Mouse (Mus musculus) kidney, adult 10 weeks (tissue): Measurements from ENCODE around the gene Noxo1. TPM values are rescaled to one million over a fixed set of nuclear protein-coding genes. Genes with fewer than 3 reads are reported as not detected.

Experiments used
- polyA plus RNA-seq: library from polyadenylated mRNA; stranded (reverse); fragments of 350-450 nt; fragmentation: Illumina TruSeq; extraction: RNeasy Lipid Tissue Mini Kit (QIAGEN cat#74804); gene quantifications from one replicate; pipeline ENCODE4 v1.2.3, GENCODE M21; 2014; ENCODE audit warnings: low read depth, low replicate concordance

The Noxo1 gene
- polyA plus RNA-seq: 1.4 TPM

DNA sequence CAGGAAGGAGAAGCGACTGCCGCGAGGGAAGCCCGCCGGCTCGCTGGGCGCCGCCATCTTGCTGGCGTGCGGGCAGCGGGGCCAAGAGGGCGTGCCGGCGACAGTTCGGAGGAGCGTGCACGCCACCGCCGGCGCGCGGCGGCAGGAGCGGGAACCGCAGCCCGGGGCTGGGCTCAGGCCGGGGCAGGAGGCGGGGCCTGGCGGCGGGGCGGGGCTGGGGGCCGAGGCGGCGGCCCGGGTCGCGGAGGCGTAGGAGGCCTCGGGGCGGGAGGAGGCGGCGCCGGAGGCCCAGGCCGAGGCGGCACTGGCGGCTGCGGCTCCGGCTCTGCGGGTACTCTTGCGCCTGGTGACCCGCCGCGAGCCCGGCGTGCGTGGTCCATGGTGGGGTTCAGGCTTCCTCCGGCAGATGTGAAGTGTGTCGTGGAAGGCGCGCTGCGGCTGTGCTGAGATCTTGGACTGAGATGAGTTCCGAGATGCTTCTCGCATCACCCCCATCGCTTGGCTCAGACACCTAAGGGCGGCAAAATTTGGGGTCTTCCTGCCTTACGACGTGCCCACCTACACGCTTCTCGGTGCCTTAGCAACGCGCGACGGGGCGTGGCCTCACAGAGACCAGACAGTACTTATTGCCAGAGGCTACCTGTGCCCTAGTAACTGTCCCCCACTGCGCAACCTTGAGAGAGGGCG, at the start of gene Noxo1, which contains the start of gene Gfer:
TSS of gene Noxo1 (plus strand) at position 224 of the 687 bp plus-strand sequence.
TSS of gene Gfer (minus strand) at position 146 of the 687 bp plus-strand sequence.

DNA sequence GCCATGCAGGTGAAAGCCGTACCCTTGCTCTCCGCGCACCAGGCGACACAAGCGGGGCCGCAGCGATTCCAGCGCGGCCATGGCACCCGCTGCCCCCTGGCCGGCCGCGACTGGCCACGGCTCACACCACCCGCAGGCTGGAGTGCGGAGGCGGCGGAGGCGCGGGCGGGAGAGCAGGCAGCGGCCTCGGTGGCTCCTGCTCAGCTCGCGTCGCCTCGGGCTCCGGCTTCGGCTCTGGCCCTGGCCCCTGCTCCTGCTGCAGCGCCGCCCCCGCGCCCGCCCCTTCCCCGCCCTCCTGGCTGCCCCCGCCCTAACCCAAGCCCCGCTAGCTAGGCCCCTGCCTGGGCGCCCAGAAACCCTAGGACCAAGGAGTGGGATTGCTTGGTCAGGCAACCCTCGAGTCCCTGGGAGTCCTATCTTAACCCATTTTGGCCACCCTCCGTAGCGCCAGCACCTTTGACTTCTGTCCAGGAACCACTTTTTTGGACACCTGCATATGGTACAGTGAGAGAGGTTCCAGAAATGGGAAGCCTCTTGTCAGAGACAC, 45.9 kb upstream of the Noxo1 start, which contains the start of gene Slc9a3r2:
TSS of gene Slc9a3r2 (minus strand) at position 258 of the 547 bp plus-strand sequence.

DNA sequence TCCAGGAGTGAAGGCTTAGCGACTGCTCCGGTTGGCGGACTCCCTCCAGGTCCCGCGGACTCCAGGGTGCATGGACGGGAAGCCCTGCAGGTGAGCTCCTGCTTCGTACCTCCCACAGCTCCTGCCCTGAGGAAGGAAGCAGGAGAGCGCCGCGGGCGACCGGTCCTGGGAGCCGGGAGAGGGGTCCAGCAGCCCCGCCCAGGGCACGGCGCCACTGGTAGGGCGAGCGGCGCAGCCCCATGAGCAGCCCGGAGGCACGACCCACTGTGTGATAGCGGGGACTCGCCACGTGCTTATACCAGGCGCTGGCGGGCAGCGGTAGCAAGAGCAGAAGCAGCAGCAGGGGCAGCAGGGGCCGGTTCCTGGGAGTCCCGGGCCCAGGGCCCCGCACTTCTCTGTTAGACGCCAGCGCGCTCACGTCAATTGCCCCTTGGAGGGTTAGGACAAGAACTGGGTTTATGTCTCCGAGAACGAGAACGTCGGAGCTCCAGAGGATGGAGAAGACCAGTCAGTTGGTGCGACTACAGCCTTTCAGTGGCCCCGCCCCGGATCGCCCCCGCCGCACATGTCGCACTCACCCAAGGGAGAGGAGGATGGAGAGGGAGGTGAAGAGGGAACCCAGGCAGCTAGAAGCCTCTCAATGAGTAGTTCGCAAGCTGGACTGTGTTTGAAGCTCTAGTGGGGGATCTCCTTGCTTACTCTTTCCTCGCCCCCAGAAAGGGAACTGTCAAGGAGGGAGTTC, 37.8 kb upstream of the Noxo1 start, which contains the start of gene Npw:
TSS of gene Npw (minus strand) at position 441 of the 742 bp plus-strand sequence.

DNA sequence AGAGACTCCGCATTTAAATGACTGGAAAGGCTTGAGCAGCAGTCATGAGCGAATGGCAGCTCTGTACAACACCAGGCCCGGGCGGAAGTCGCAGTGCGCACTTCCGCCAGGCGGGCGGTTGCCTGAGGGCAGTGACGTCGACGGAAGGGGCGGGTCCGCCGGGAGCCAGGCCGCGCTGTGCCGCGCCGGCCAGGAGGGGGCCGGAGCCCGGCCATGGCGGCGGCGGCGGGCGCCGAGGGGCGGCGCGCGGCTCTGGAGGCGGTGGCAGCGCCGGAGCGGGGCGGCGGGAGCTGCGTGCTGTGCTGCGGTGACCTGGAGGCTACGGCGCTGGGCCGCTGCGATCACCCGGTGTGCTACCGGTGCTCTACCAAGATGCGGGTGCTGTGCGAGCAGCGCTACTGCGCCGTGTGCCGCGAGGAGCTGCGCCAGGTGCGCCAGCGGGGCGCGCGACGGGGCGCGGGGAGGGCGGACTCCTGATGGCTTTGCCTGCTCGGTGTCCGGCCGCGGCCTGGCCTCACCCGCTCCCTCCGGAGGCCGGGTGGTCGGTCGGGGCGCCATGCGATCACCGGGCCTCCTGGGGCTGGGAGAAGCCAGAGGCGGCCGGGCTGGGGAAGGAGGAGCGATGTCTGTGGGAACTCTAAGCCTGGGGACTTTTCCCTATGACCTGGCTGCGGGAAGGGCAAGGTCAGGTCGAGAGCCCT, 26.3 kb upstream of the Noxo1 start, which contains the start of gene Zfp598:
TSS of gene Zfp598 (plus strand) at position 143 of the 701 bp plus-strand sequence.

DNA sequence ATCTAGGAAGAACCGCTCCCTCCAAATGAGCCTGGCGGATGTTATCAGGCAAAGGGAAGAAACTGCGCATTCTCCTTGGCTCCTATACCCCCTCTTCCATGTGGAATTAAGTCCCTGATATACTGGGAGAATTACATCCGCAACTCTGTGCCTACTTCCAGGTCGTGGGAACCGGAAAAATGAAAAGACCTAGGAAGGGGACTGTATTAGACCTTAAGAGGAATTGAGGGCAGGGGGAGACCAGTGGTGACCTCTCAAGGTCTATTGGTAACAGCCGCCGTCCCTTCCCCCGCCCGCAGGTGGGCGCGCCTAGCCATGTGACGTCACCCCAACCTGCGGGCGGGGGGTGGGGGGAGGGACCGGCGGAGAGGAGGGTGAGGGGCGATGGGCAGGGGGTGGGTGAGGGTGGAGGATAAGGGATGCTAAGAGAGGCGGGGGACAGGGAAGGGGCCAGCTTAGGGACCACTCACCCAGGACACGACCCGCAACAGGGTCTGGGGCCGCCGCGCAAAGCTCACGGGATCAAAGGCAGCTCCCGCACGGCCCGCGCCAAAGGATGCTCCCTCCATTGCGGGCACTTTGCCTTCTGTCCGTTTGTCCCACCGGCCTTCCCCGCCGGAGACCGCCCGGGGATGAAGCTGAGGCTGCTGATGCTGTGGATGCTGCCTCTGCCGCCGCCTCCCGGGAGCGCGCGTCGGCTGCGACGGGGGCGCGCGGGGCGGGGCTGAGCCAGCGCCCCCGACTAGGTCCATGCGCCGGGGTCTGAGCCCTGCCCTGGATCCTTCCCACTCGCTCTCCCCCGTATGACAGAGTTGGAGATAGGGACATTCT, 6.6 kb upstream of the Noxo1 start, which contains the start of gene Syngr3:
TSS of gene Syngr3 (minus strand) at position 705 of the 831 bp plus-strand sequence.

DNA sequence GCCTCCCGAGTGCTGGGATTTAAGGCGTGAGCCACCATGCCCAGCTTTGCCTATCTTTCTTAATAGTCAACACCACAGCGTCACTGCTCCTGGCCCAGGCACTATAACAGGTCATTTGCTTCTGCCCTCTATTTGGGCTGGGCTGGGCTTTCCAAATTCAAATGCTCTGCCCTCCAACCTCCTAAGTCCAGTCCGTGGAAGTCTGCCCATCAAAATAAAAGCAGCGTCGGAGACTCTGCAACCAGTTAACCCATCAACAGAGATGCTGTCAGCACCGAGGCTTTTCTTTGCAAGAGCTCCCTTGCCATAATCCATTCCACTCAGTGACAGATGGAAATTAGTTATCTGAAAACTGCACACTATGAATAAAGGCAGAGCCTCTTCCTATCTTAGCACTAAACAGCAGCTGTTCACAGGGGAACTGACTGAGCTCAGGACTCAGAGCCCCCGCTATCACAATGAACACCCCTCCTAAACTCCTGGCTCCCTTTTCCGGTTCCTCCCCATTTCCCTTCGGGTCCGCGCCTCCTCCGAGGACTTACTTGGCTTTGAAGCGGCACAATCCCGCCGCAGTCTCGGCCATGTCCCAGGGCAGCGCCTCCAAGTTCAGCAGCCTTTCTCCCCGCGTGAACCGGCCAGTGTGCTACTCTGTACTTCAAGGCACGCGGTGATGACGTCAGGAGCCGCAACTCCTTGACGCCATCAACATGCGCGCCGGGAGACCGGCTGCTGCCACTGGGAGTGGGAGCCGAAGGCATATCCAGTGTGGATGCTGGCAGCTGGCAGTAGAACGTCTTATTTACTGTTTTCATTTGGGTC, 11.2 kb downstream of the Noxo1 start, which contains the start of gene Tbl3:
TSS of gene Tbl3 (minus strand) at position 679 of the 819 bp plus-strand sequence.

DNA sequence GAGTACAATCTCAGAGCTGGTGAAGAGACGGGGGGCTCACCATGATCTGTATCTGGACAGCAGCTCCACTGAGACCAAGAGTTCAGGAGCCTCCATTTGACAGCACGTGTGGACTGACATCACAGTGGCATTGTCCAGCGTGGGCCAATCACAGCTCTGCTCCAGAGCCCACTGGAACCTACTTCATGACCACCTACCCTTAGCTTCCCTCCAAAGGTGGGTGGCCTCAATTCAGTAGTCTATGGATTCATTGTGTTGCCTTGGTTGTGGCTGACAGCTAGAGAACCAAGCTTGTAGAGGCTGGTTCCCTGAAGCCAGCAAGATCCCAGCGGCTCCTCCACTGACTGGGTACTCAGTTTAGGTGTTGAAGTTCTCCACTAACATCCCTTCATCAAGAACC, 21.9 kb downstream of the Noxo1 start, which contains the start of the genes Rnf151 and Rps2:
TSS of gene Rnf151 (minus strand) at position 121 of the 400 bp plus-strand sequence.
TSS of gene Rps2 (plus strand) at position 174 of the 400 bp plus-strand sequence.

DNA sequence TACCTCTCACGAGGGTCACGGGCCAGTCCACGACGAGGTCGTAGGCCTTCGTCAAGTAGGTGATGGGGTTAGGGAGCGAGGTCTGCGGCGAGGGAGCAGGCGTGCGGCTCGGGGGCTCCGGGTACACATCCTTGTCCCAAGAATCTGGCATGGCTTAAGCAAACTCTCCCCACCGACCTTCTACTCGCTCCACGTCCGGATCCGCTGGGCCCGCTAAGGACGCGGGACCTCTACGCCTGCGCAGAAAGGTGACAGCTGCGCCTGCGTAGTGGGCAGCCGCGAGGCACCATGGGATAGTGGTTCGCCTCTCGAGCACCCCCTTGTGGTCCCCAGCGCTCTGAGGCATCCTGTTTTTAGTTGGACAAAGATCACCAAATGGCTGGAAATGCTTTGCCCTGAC, 28.1 kb downstream of the Noxo1 start, which contains the start of gene Ndufb10:
TSS of gene Ndufb10 (minus strand) at position 295 of the 400 bp plus-strand sequence.

DNA sequence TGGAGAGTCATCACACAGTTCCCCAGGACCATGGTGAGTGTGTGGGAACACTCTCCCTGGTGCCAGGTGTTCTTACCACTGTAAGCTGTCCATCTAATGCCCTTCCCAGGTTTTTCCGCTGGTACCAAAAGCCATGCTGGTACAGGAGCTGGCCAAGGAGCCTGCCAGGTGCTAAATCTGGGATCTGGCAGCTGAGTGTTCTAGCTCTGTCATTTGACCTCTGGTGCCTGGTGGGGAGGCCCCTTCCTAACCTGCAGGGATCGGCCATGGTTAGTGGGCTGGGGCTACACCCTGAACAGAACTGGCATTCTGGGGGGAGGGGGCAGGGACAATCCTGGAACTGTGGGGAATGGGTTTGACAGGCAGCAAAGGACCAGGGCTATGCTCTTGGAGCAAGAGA, 31.6 kb downstream of the Noxo1 start, which contains the start of gene Rpl3l:
TSS of gene Rpl3l (plus strand) at position 203 of the 400 bp plus-strand sequence.

DNA sequence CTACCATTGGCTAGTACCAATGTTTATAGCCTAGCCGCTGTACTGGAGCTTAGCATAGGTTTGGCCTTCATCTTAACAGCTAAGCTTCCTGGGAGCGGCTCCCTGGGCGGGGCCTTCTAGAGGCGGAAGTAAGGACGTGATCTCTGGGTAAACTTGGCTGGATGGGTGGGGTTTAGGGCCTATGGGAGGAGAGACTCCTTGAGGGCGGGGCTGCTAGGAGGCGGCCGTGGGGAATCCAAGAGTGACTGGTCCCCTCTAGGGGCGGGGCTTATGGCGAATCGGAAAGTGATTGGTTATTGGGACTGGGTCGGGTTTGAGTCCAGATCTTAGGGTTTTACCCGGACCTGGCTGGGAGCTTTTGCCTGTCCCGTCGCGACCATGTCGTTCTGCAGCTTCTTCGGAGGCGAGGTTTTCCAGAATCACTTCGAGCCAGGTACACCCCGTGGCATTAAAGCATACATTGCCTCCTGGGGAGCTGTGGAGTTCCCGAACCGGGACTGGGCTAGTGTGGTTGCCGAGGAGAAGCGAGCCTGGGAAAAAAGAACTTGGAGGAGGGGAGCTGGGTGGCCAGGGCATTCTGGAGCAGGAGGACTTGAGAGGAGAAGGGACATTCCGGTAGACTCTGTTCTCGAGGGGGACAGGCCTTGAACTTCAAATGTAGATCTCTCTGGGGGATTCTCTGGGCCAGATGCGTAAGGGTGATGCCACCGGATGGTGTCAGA, 40.5 kb downstream of the Noxo1 start, which contains the start of gene Msrb1:
TSS of gene Msrb1 (plus strand) at position 313 of the 722 bp plus-strand sequence.

Other genes with a start within 250 kb of the Noxo1 start
- gene E4f1, start 225.9 kb upstream of the Noxo1 start, polyA plus RNA-seq: 0.40 TPM
- 14.7 TPM for gene Pgp, start 225.8 kb upstream of the Noxo1 start, polyA plus RNA-seq
- gene Bricd5, start 222.3 kb upstream of the Noxo1 start, polyA plus RNA-seq: not detected
- gene Mlst8, start 217.2 kb upstream of the Noxo1 start, polyA plus RNA-seq: 2.4 TPM
- gene Caskin1, start 207.6 kb upstream of the Noxo1 start, polyA plus RNA-seq: not detected
- gene Traf7, start 168.3 kb upstream of the Noxo1 start, polyA plus RNA-seq: 1.9 TPM
- not detected for gene Rab26, start 162.0 kb upstream of the Noxo1 start, polyA plus RNA-seq
- 4.7 TPM for gene Pkd1, start 146.4 kb upstream of the Noxo1 start, polyA plus RNA-seq
- 11.8 TPM for gene Tsc2, start 63.6 kb upstream of the Noxo1 start, polyA plus RNA-seq
- 0.28 TPM for gene Nthl1, start 63.6 kb upstream of the Noxo1 start, polyA plus RNA-seq
- 11.1 TPM for gene Slc9a3r2, start 45.9 kb upstream of the Noxo1 start, polyA plus RNA-seq
- gene Npw, start 37.8 kb upstream of the Noxo1 start, polyA plus RNA-seq: not detected
- 1.0 TPM for gene Zfp598, start 26.5 kb upstream of the Noxo1 start, polyA plus RNA-seq
- gene Syngr3, start 6.3 kb upstream of the Noxo1 start, polyA plus RNA-seq: 0.32 TPM
- gene Gfer, start 78 bp upstream of the Noxo1 start, polyA plus RNA-seq: 9.9 TPM
- gene Tbl3, start 11.4 kb downstream of the Noxo1 start, polyA plus RNA-seq: not detected
- gene Rnf151, start 21.8 kb downstream of the Noxo1 start, polyA plus RNA-seq: not detected
- 425 TPM for gene Rps2, start 21.9 kb downstream of the Noxo1 start, polyA plus RNA-seq
- 205 TPM for gene Ndufb10, start 28.2 kb downstream of the Noxo1 start, polyA plus RNA-seq
- gene Rpl3l, start 31.6 kb downstream of the Noxo1 start, polyA plus RNA-seq: not detected
- 5.7 TPM for gene Msrb1, start 40.4 kb downstream of the Noxo1 start, polyA plus RNA-seq
- not detected for gene Hs3st6, start 56.8 kb downstream of the Noxo1 start, polyA plus RNA-seq
- 0.44 TPM for gene Meiob, start 108.1 kb downstream of the Noxo1 start, polyA plus RNA-seq
- 52.5 TPM for gene Hagh, start 143.9 kb downstream of the Noxo1 start, polyA plus RNA-seq
- gene Fahd1, start 154.1 kb downstream of the Noxo1 start, polyA plus RNA-seq: 332 TPM
- 0.77 TPM for gene Igfals, start 169.8 kb downstream of the Noxo1 start, polyA plus RNA-seq
- 4.9 TPM for gene Nubp2, start 190.1 kb downstream of the Noxo1 start, polyA plus RNA-seq
- gene Spsb3, start 190.4 kb downstream of the Noxo1 start, polyA plus RNA-seq: 0.61 TPM
- gene Eme2, start 198.9 kb downstream of the Noxo1 start, polyA plus RNA-seq: 1.6 TPM
- gene Mrps34, start 198.9 kb downstream of the Noxo1 start, polyA plus RNA-seq: 1.1 TPM
- 3.3 TPM for gene Nme3, start 200.3 kb downstream of the Noxo1 start, polyA plus RNA-seq
- 3.3 TPM for gene Mapk8ip3, start 240.7 kb downstream of the Noxo1 start, polyA plus RNA-seq